In genomic region chr19:6398447-6399284, GRCm38 (mm10) we compare ENCODE assay signal across 8 mouse cellular contexts. TPM values are rescaled to one million over a fixed set of nuclear protein-coding genes. Genes with fewer than 3 reads are reported as not detected.
DNase-seq lines count a peak whose midpoint lies in the region; ATAC-seq lines count a peak whose summit lies in the region.

No protein-coding gene starts in this region.

- H3K27ac ChIP-seq in forebrain, embryonic 10.5 days = peak overlapping the region; percentile 88

- intact Hi-C loops in heart, postnatal 14 days (cut with DNase I) = no loop called here

- peak; percentile 36 for ATAC-seq in megakaryocyte progenitor cell, adult 5-6 weeks (replicated peaks; ENCODE audit: poor library complexity)
- ATAC-seq in monocyte, adult 5-6 weeks (replicated peaks; ENCODE audit: insufficient number of reproducible peaks, low FRiP score, low TSS enrichment, poor library complexity, severe bottlenecking) = no peak

- no peaks in the 10 kb centered on the region for H3K9me3 ChIP-seq in forebrain, embryonic 10.5 days

- H3K36me3 ChIP-seq in forebrain, embryonic 10.5 days (replicated peaks) = no peaks in the 10 kb centered on the region

- peaks cover 58% of the 10 kb centered on the region for H3K4me1 ChIP-seq in forebrain, embryonic 10.5 days

- peak; percentile 87 for DNase-seq in CD4-positive helper T cell, adult 2 months (ENCODE audit: low read depth, low spot score)
- peak; percentile 81 for DNase-seq in adrenal gland, postnatal 14 days
- peak; percentile 70 for DNase-seq in forebrain, embryonic 10.5 days (ENCODE audit: extremely low spot score, low spot score)
- DNase-seq in heart, postnatal 14 days = peak; percentile 79 to 81
- DNase-seq in kidney, postnatal 36 days = peak; percentile 79 to 84
- peak; percentile 82 to 88 for DNase-seq in spleen, postnatal 4 days (ENCODE audit: low spot score in 2 of 2)

- H3K27me3 ChIP-seq in forebrain, embryonic 10.5 days (ENCODE audit: poor library complexity, severe bottlenecking) = peaks cover 65% of the 10 kb centered on the region

- under 1% methylated on average over 39 of the region's 39 CpGs for WGBS in forebrain, embryonic 10.5 days

- H3K4me3 ChIP-seq in forebrain, embryonic 10.5 days = peak overlapping the region; percentile 82

RNA-seq across cellular contexts. Expression of gene Rasgrp2, which starts 0.5 kb away (rescaled TPM):
- total RNA-seq in adrenal gland, postnatal 14 days (2021) = 51.5 and 82.7 TPM in 2 replicates
- polyA plus RNA-seq in forebrain, embryonic 10.5 days (2016; fragmentation: Nextera tagmentation; extraction: Ambion mirVana) = 15.6 and 17.0 TPM in 2 replicates
- total RNA-seq in heart, postnatal 14 days (2021) = 10 to 100 TPM; 66.6 to 70.7 TPM
- total RNA-seq in megakaryocyte progenitor cell, adult 5-6 weeks (2015) = 223 and 244 TPM in 2 replicates
- total RNA-seq in megakaryocyte progenitor cell, adult 5-6 weeks (2017) = 283 and 290 TPM in 2 replicates
- total RNA-seq in monocyte, adult 5-6 weeks (2017) = 260 to 384 TPM (median 349 TPM) in 3 replicates

RNA-seq across cellular contexts. Expression of gene Pygm, which starts 14.5 kb away (rescaled TPM):
- total RNA-seq in adrenal gland, postnatal 14 days (2021) = 64.2 and 85.7 TPM in 2 replicates
- 0.83 and 2.0 TPM in 2 replicates for polyA plus RNA-seq in forebrain, embryonic 10.5 days (2016; fragmentation: Nextera tagmentation; extraction: Ambion mirVana)
- 100 to 1,000 TPM; 824 to 866 TPM for total RNA-seq in heart, postnatal 14 days (2021)
- 0.30 and 1.5 TPM in 2 replicates for total RNA-seq in megakaryocyte progenitor cell, adult 5-6 weeks (2015)
- 0.47 TPM in 1 of 2 replicates, not detected in the other for total RNA-seq in megakaryocyte progenitor cell, adult 5-6 weeks (2017)
- total RNA-seq in monocyte, adult 5-6 weeks (2017) = 4.5 to 17.7 TPM (median 7.7 TPM) in 3 replicates

RNA-seq across cellular contexts. Expression of gene Nrxn2, which starts 19.9 kb away (rescaled TPM):
- 7.8 and 9.3 TPM in 2 replicates for total RNA-seq in adrenal gland, postnatal 14 days (2021)
- polyA plus RNA-seq in forebrain, embryonic 10.5 days (2016; fragmentation: Nextera tagmentation; extraction: Ambion mirVana) = 2.8 and 3.1 TPM in 2 replicates
- total RNA-seq in heart, postnatal 14 days (2021) = 1 to 10 TPM; 5.2 to 5.9 TPM
- total RNA-seq in megakaryocyte progenitor cell, adult 5-6 weeks (2015) = not detected in 2 replicates
- not detected in 2 replicates for total RNA-seq in megakaryocyte progenitor cell, adult 5-6 weeks (2017)
- not detected in 3 replicates for total RNA-seq in monocyte, adult 5-6 weeks (2017)

RNA-seq across cellular contexts. Expression of gene Sf1, which starts 35.2 kb away (rescaled TPM):
- total RNA-seq in adrenal gland, postnatal 14 days (2021) = 210 and 223 TPM in 2 replicates
- polyA plus RNA-seq in forebrain, embryonic 10.5 days (2016; fragmentation: Nextera tagmentation; extraction: Ambion mirVana) = 201 TPM in 2 replicates
- total RNA-seq in heart, postnatal 14 days (2021) = 100 to 1,000 TPM; 102 to 105 TPM
- total RNA-seq in megakaryocyte progenitor cell, adult 5-6 weeks (2015) = 268 and 287 TPM in 2 replicates
- 156 and 192 TPM in 2 replicates for total RNA-seq in megakaryocyte progenitor cell, adult 5-6 weeks (2017)
- 222 to 393 TPM (median 317 TPM) in 3 replicates for total RNA-seq in monocyte, adult 5-6 weeks (2017)

RNA-seq across cellular contexts. Expression of gene Map4k2, which starts 57.7 kb away (rescaled TPM):
- total RNA-seq in adrenal gland, postnatal 14 days (2021) = 39.6 and 70.3 TPM in 2 replicates
- polyA plus RNA-seq in forebrain, embryonic 10.5 days (2016; fragmentation: Nextera tagmentation; extraction: Ambion mirVana) = 12.6 and 14.5 TPM in 2 replicates
- total RNA-seq in heart, postnatal 14 days (2021) = 10 to 100 TPM; 56.3 TPM
- 15.8 and 16.3 TPM in 2 replicates for total RNA-seq in megakaryocyte progenitor cell, adult 5-6 weeks (2015)
- total RNA-seq in megakaryocyte progenitor cell, adult 5-6 weeks (2017) = 30.5 and 45.4 TPM in 2 replicates
- 119 to 200 TPM (median 169 TPM) in 3 replicates for total RNA-seq in monocyte, adult 5-6 weeks (2017)
